In the genomic region with DNA sequence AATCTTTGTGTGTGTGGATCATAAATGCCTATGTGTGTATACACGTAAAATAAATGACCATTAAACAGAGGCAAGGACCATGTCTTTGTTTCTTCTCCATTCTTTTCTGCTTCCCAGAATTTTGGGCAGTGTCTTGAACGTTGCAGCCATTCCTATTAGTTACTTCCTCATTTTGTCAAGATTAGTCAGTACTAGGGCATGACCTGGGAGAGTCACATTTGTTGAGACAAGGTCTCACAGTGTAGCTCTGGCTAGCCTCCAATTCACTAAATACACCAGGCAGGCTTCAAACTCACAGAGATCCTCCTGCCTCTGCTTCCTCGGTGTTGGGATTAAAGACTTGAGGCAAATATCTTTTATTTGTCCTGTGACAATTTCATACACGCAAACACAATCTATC, we compare ENCODE assay signal across 16 mouse cellular contexts.
"Had no signal": no experiment of that assay in that cellular context is flagged by ENCODE, and none has a peak within 500 bp of the region (broad histone marks: within the 10 kb centered on the region; RNA-seq: fewer than 3 reads in every experiment).

No protein-coding gene starts in this region.

- H3K27me3 ChIP-seq: lung, embryonic 15.5 days; neural tube, embryonic 12.5 days; stomach, embryonic 15.5 days had no signal

- H3K9ac ChIP-seq: liver, embryonic 13.5 days; liver, postnatal 0 days; lung, embryonic 15.5 days; neural tube, embryonic 12.5 days; stomach, embryonic 15.5 days had no signal

- DNase-seq: kidney, adult 8-10 months; kidney, postnatal 36 days; liver, embryonic 13.5 days; liver, postnatal 0 days; lung, postnatal 14 days; midbrain, embryonic 14.5 days; right cerebral cortex, postnatal 4 days; spleen, adult 18-20 months; thymus, postnatal 14 days had no signal

- H3K4me3 ChIP-seq: layer of hippocampus, adult 2 months; left cerebral cortex, adult 2 months; limb, embryonic 10.5 days; liver, embryonic 13.5 days; lung, embryonic 15.5 days; midbrain, embryonic 10.5 days; neural tube, embryonic 12.5 days; stomach, embryonic 15.5 days had no signal

- H3K9me3 ChIP-seq: limb, embryonic 10.5 days; lung, embryonic 15.5 days; stomach, embryonic 15.5 days had no signal

- H3K36me3 ChIP-seq: limb, embryonic 10.5 days; liver, embryonic 13.5 days; lung, embryonic 15.5 days; midbrain, embryonic 10.5 days; neural tube, embryonic 12.5 days; stomach, embryonic 15.5 days had no signal

- H3K27ac ChIP-seq: layer of hippocampus, adult 2 months; left cerebral cortex, adult 2 months; limb, embryonic 10.5 days; liver, embryonic 13.5 days; lung, embryonic 15.5 days; midbrain, embryonic 10.5 days; neural tube, embryonic 12.5 days; stomach, embryonic 15.5 days had no signal

- H3K4me1 ChIP-seq: lung, embryonic 15.5 days; neural tube, embryonic 12.5 days; stomach, embryonic 15.5 days had no signal

- H3K4me2 ChIP-seq: liver, embryonic 13.5 days; lung, embryonic 15.5 days; neural tube, embryonic 12.5 days; stomach, embryonic 15.5 days had no signal

- ATAC-seq: liver, postnatal 0 days had no signal
